Mouse (Mus musculus): ENCODE measurements around the gene Tex2. TPM values are rescaled to one million over a fixed set of nuclear protein-coding genes. Genes with fewer than 3 reads are reported as not detected.

Gene Tex2
- polyA plus RNA-seq, 1 experiment from 2014 or later: 8.3 TPM

GRCm38 (mm10) chr11:106521612-106522011 lies 91.6 kb downstream of the Tex2 start:
- H3K4me2 ChIP-seq (ENCODE audit: low read depth, low read length, severe bottlenecking): no peak overlapping the region
- DNase-seq (ENCODE audit: low spot score) (no peak), ATAC-seq (replicated peaks; ENCODE audit: low FRiP score) (no peak)
- H3K4me1 ChIP-seq (replicated peaks; ENCODE audit: control insufficient read depth, insufficient read depth, low read length): peaks cover 5% of the 10 kb centered on the region; the same call in 1 of the 2 replicates
- no peak overlapping the region for H3K4me3 ChIP-seq (ENCODE audit: low read depth, low read length)
- H3K36me3 ChIP-seq (ENCODE audit: control insufficient read depth, insufficient read depth, low read length): no peaks in the 10 kb centered on the region
- no peak overlapping the region for H3K9ac ChIP-seq (ENCODE audit: low read length)
- WGBS: 55% methylated on average over 4 of the region's 4 CpGs
- H3K27me3 ChIP-seq (ENCODE audit: control insufficient read depth, insufficient read depth, low read length): no peaks in the 10 kb centered on the region
- no peak overlapping the region for H3K27ac ChIP-seq (ENCODE audit: low read depth, low read length)
- H3K9me3 ChIP-seq (ENCODE audit: control insufficient read depth, low read length): no peaks in the 10 kb centered on the region

GRCm38 (mm10) chr11:106520404-106520803 lies 92.8 kb downstream of the Tex2 start:
- DNase-seq (ENCODE audit: low spot score): no peak
- ATAC-seq (replicated peaks; ENCODE audit: low FRiP score): no peak
- no peaks in the 10 kb centered on the region for H3K36me3 ChIP-seq (ENCODE audit: control insufficient read depth, insufficient read depth, low read length)
- no peak overlapping the region for H3K9ac ChIP-seq (ENCODE audit: low read length)
- H3K4me3 ChIP-seq (ENCODE audit: low read depth, low read length): no peak overlapping the region
- 26% methylated on average over 3 of the region's 3 CpGs for WGBS
- H3K4me2 ChIP-seq (ENCODE audit: low read depth, low read length, severe bottlenecking): no peak overlapping the region
- H3K4me1 ChIP-seq (replicated peaks; ENCODE audit: control insufficient read depth, insufficient read depth, low read length): peaks cover 5% of the 10 kb centered on the region; the same call in 1 of the 2 replicates
- no peak overlapping the region for H3K27ac ChIP-seq (ENCODE audit: low read depth, low read length)
- no peaks in the 10 kb centered on the region for H3K9me3 ChIP-seq (ENCODE audit: control insufficient read depth, low read length)
- no peaks in the 10 kb centered on the region for H3K27me3 ChIP-seq (ENCODE audit: control insufficient read depth, insufficient read depth, low read length)

- no peak overlapping the region for H3K4me3 ChIP-seq (ENCODE audit: low read depth, low read length)
- no peaks in the 10 kb centered on the region for H3K27me3 ChIP-seq (ENCODE audit: control insufficient read depth, insufficient read depth, low read length)
- H3K9me3 ChIP-seq (ENCODE audit: control insufficient read depth, low read length): no peaks in the 10 kb centered on the region
- ATAC-seq (replicated peaks; ENCODE audit: low FRiP score): no peak
- no peaks in the 10 kb centered on the region for H3K36me3 ChIP-seq (ENCODE audit: control insufficient read depth, insufficient read depth, low read length)
- no peak for DNase-seq (ENCODE audit: low spot score)
- H3K9ac ChIP-seq (ENCODE audit: low read length): no peak overlapping the region
- H3K4me2 ChIP-seq (ENCODE audit: low read depth, low read length, severe bottlenecking): no peak overlapping the region
- peaks cover 5% of the 10 kb centered on the region; the same call in 1 of the 2 replicates for H3K4me1 ChIP-seq (replicated peaks; ENCODE audit: control insufficient read depth, insufficient read depth, low read length)
- WGBS: 50% methylated on average over 4 of the region's 4 CpGs
- no peak overlapping the region for H3K27ac ChIP-seq (ENCODE audit: low read depth, low read length)
Observed at GRCm38 (mm10) chr11:106519519-106519918, 93.7 kb downstream of the Tex2 start.

GRCm38 (mm10) chr11:106518391-106518790 lies 94.8 kb downstream of the Tex2 start:
- ATAC-seq (replicated peaks; ENCODE audit: low FRiP score) (no peak), DNase-seq (ENCODE audit: low spot score) (no peak)
- Histone ChIP-seq H3K27me3 (ENCODE audit: control insufficient read depth, insufficient read depth, low read length) (no peaks in the 10 kb centered on the region), H3K27ac (ENCODE audit: low read depth, low read length) (no peak overlapping the region), H3K9ac (ENCODE audit: low read length) (no peak overlapping the region), H3K9me3 (ENCODE audit: control insufficient read depth, low read length) (no peaks in the 10 kb centered on the region), H3K4me2 (ENCODE audit: low read depth, low read length, severe bottlenecking) (no peak overlapping the region), H3K36me3 (ENCODE audit: control insufficient read depth, insufficient read depth, low read length) (no peaks in the 10 kb centered on the region), H3K4me1 (replicated peaks; ENCODE audit: control insufficient read depth, insufficient read depth, low read length) (peaks cover 5% of the 10 kb centered on the region; the same call in 1 of the 2 replicates), H3K4me3 (ENCODE audit: low read depth, low read length) (no peak overlapping the region)
- 44% methylated on average over 4 of the region's 4 CpGs for WGBS

- no peak for DNase-seq (ENCODE audit: low spot score)
- Histone ChIP-seq H3K4me1 (replicated peaks; ENCODE audit: control insufficient read depth, insufficient read depth, low read length) (peaks cover 4% of the 10 kb centered on the region; the same call in 1 of the 2 replicates), H3K27ac (ENCODE audit: low read depth, low read length) (no peak overlapping the region), H3K9ac (ENCODE audit: low read length) (no peak overlapping the region), H3K9me3 (ENCODE audit: control insufficient read depth, low read length) (no peaks in the 10 kb centered on the region), H3K4me2 (ENCODE audit: low read depth, low read length, severe bottlenecking) (no peak overlapping the region), H3K4me3 (ENCODE audit: low read depth, low read length) (no peak overlapping the region), H3K27me3 (ENCODE audit: control insufficient read depth, insufficient read depth, low read length) (no peaks in the 10 kb centered on the region), H3K36me3 (ENCODE audit: control insufficient read depth, insufficient read depth, low read length) (no peaks in the 10 kb centered on the region)
- ATAC-seq (replicated peaks; ENCODE audit: low FRiP score): no peak
- 81% methylated on average over 16 of the region's 16 CpGs for WGBS
Observed at GRCm38 (mm10) chr11:106515079-106515745, 98.0 kb downstream of the Tex2 start.

- WGBS: 50% methylated on average over 5 of the region's 5 CpGs
- Histone ChIP-seq H3K27ac (ENCODE audit: low read depth, low read length) (no peak overlapping the region), H3K27me3 (ENCODE audit: control insufficient read depth, insufficient read depth, low read length) (no peaks in the 10 kb centered on the region), H3K4me1 (replicated peaks; ENCODE audit: control insufficient read depth, insufficient read depth, low read length) (0 out of 2 replicates have a peak, but pooled peaks cover 4% of the 10 kb centered on the region), H3K4me3 (ENCODE audit: low read depth, low read length) (no peak overlapping the region), H3K9ac (ENCODE audit: low read length) (0 out of 2 replicates have a peak overlapping the region, but pooled peaks have one; percentile 3), H3K4me2 (ENCODE audit: low read depth, low read length, severe bottlenecking) (no peak overlapping the region), H3K36me3 (ENCODE audit: control insufficient read depth, insufficient read depth, low read length) (no peaks in the 10 kb centered on the region), H3K9me3 (ENCODE audit: control insufficient read depth, low read length) (no peaks in the 10 kb centered on the region)
- ATAC-seq (replicated peaks; ENCODE audit: low FRiP score) (no peak), DNase-seq (ENCODE audit: low spot score) (no peak)
Observed at GRCm38 (mm10) chr11:106514446-106514845, 98.8 kb downstream of the Tex2 start.

- Histone ChIP-seq H3K9me3 (ENCODE audit: control insufficient read depth, low read length) (no peaks in the 10 kb centered on the region), H3K27ac (ENCODE audit: low read depth, low read length) (no peak overlapping the region), H3K4me1 (replicated peaks; ENCODE audit: control insufficient read depth, insufficient read depth, low read length) (0 out of 2 replicates have a peak, but pooled peaks cover under 1% of the 10 kb centered on the region), H3K27me3 (ENCODE audit: control insufficient read depth, insufficient read depth, low read length) (no peaks in the 10 kb centered on the region), H3K4me3 (ENCODE audit: low read depth, low read length) (no peak overlapping the region), H3K9ac (ENCODE audit: low read length) (no peak overlapping the region), H3K4me2 (ENCODE audit: low read depth, low read length, severe bottlenecking) (no peak overlapping the region), H3K36me3 (ENCODE audit: control insufficient read depth, insufficient read depth, low read length) (no peaks in the 10 kb centered on the region)
- peak; percentile 66 for DNase-seq (ENCODE audit: low spot score)
- no peak for ATAC-seq (replicated peaks; ENCODE audit: low FRiP score)
- 40% methylated on average over 2 of the region's 2 CpGs for WGBS
Observed at GRCm38 (mm10) chr11:106513166-106513565, 100.1 kb downstream of the Tex2 start.

GRCm38 (mm10) chr11:106512006-106512390 lies 101.2 kb downstream of the Tex2 start:
- WGBS: 96% methylated on average over 7 of the region's 7 CpGs
- Histone ChIP-seq H3K4me2 (ENCODE audit: low read depth, low read length, severe bottlenecking) (no peak overlapping the region), H3K27ac (ENCODE audit: low read depth, low read length) (no peak overlapping the region), H3K9me3 (ENCODE audit: control insufficient read depth, low read length) (no peaks in the 10 kb centered on the region), H3K27me3 (ENCODE audit: control insufficient read depth, insufficient read depth, low read length) (no peaks in the 10 kb centered on the region), H3K9ac (ENCODE audit: low read length) (no peak overlapping the region), H3K4me3 (ENCODE audit: low read depth, low read length) (no peak overlapping the region), H3K36me3 (ENCODE audit: control insufficient read depth, insufficient read depth, low read length) (no peaks in the 10 kb centered on the region), H3K4me1 (replicated peaks; ENCODE audit: control insufficient read depth, insufficient read depth, low read length) (no peaks in the 10 kb centered on the region)
- ATAC-seq (replicated peaks; ENCODE audit: low FRiP score) (no peak), DNase-seq (ENCODE audit: low spot score) (no peak)
